Mouse (Mus musculus) embryonic facial prominence, embryonic 12.5 days (tissue): Measurements from ENCODE around the gene Ccr6. TPM values are rescaled to one million over a fixed set of nuclear protein-coding genes. Genes with fewer than 3 reads are reported as not detected.
"Not testable (repeated sequence)": the region's sequence is repeated elsewhere in the genome, so short reads cannot be mapped to it uniquely, and the experiment has no call there.

Experiments
- ATAC-seq: fragments of 200-750 bp; cut with Nextera tagmentation; 2 replicates; pipeline ENCODE4 v1.8.0; 2017; ENCODE audit not compliant: insufficient number of reproducible peaks, insufficient read depth, low FRiP score, low TSS enrichment
- H3K27ac ChIP-seq: fragments of 300-500 bp; sonication (generic); 2 replicates; pipeline ENCODE4 v1.5.1; 2016; ENCODE audit warnings: mild to moderate bottlenecking
- H3K27me3 ChIP-seq: fragments of 300-500 bp; sonication (generic); 2 replicates; pipeline ENCODE4 v1.6.1; 2016; ENCODE audit warnings: mild to moderate bottlenecking, moderate library complexity
- H3K36me3 ChIP-seq: fragments of 300-500 bp; sonication (generic); 2 replicates; pipeline ENCODE4 v1.6.1; 2016; ENCODE audit warnings: mild to moderate bottlenecking
- H3K4me1 ChIP-seq: fragments of 300-500 bp; sonication (generic); 2 replicates; pipeline ENCODE4 v1.6.1; 2016
- H3K4me2 ChIP-seq: fragments of 300-500 bp; sonication (generic); replicated peaks from 2 replicates; pipeline ENCODE4 v1.6.1; 2016; ENCODE audit warnings: mild to moderate bottlenecking, moderate library complexity
- H3K4me3 ChIP-seq: fragments of 300-500 bp; sonication (generic); 2 replicates; pipeline ENCODE4 v1.5.1; 2016; ENCODE audit warnings: mild to moderate bottlenecking
- H3K9ac ChIP-seq: fragments of 300-500 bp; sonication (generic); 2 replicates; pipeline ENCODE4 v1.6.1; 2016; ENCODE audit warnings: mild to moderate bottlenecking, moderate library complexity
- H3K9me3 ChIP-seq: fragments of 300-500 bp; sonication (generic); 2 replicates; pipeline ENCODE4 v1.6.1; 2016; ENCODE audit warnings: mild to moderate bottlenecking, moderate library complexity
- WGBS: fragments of 180-500 bp; shearing (Covaris S2); methylation state at CpG from one replicate; pipeline ENCODE4 v1.1.7; 2016; 5-methylcytosine and 5-hydroxymethylcytosine counted together
- polyA plus RNA-seq: library from polyadenylated mRNA; unstranded; fragments of >200 nt; fragmentation: Nextera tagmentation; extraction: Ambion mirVana; gene quantifications from 2 replicates; pipeline ENCODE4 v1.2.1, GENCODE M21; 2016

Ccr6 gene
- polyA plus RNA-seq: 0.32 TPM in 1 of 2 replicates, not detected in the other

GRCm38 (mm10) chr17:8235743-8236142 is at the start of gene Ccr6:
Gene Ccr6 (plus strand): TSS chr17:8236043.
- 84% methylated on average over 3 of the region's 3 CpGs for WGBS
- ATAC-seq: no peak
- no peak within 1 kb of the TSS for H3K9ac ChIP-seq
- H3K4me3 ChIP-seq: no peak within 1 kb of the TSS
- no peak within 1 kb of the TSS for H3K27ac ChIP-seq
- no peaks in the 10 kb centered on the region for H3K36me3 ChIP-seq
- H3K9me3 ChIP-seq: no peaks in the 10 kb centered on the region
- H3K4me2 ChIP-seq: no peak within 1 kb of the TSS
- H3K27me3 ChIP-seq: no peaks in the 10 kb centered on the region
- H3K4me1 ChIP-seq: no peaks in the 10 kb centered on the region

- Histone ChIP-seq H3K36me3 (peaks cover 50% of the 10 kb centered on the region), H3K27me3 (no peaks in the 10 kb centered on the region), H3K4me3 (no peak overlapping the region), H3K9me3 (no peaks in the 10 kb centered on the region), H3K4me2 (no peak overlapping the region), H3K9ac (no peak overlapping the region), H3K4me1 (no peaks in the 10 kb centered on the region), H3K27ac (no peak overlapping the region)
- 85% methylated on average over 8 of the region's 8 CpGs for whole genome bisulfite sequencing
- ATAC-seq: no peak
Measured at GRCm38 (mm10) chr17:8193678-8194077, 42.2 kb upstream of the Ccr6 start.

- 91% methylated on average over 8 of the region's 8 CpGs for WGBS
- H3K27ac ChIP-seq: no peak overlapping the region
- peaks cover 38% of the 10 kb centered on the region for H3K36me3 ChIP-seq
- H3K4me1 ChIP-seq: no peaks in the 10 kb centered on the region
- no peak overlapping the region for H3K9ac ChIP-seq
- no peaks in the 10 kb centered on the region for H3K9me3 ChIP-seq
- H3K4me2 ChIP-seq: no peak overlapping the region
- no peaks in the 10 kb centered on the region for H3K27me3 ChIP-seq
- no peak overlapping the region for H3K4me3 ChIP-seq
- no peak for ATAC-seq
Measured at GRCm38 (mm10) chr17:8195685-8196376, 40.0 kb upstream of the Ccr6 start.

- Histone ChIP-seq H3K4me3 (no peak overlapping the region), H3K27me3 (no peaks in the 10 kb centered on the region), H3K4me1 (no peaks in the 10 kb centered on the region), H3K4me2 (no peak overlapping the region), H3K27ac (no peak overlapping the region), H3K9ac (no peak overlapping the region), H3K36me3 (peaks cover 29% of the 10 kb centered on the region), H3K9me3 (no peaks in the 10 kb centered on the region)
- ATAC-seq: no peak
- WGBS: 70% methylated on average over 3 of the region's 3 CpGs
Measured at GRCm38 (mm10) chr17:8197652-8198051, 38.2 kb upstream of the Ccr6 start.

GRCm38 (mm10) chr17:8199067-8199935 is 36.5 kb upstream of the Ccr6 start:
- peaks cover 22% of the 10 kb centered on the region for H3K36me3 ChIP-seq
- ATAC-seq: no peak
- H3K9me3 ChIP-seq: no peaks in the 10 kb centered on the region
- H3K27ac ChIP-seq: no peak overlapping the region
- no peaks in the 10 kb centered on the region for H3K27me3 ChIP-seq
- WGBS: 85% methylated on average over 11 of the region's 11 CpGs
- H3K4me1 ChIP-seq: no peaks in the 10 kb centered on the region
- H3K4me3 ChIP-seq: no peak overlapping the region
- no peak overlapping the region for H3K4me2 ChIP-seq
- no peak overlapping the region for H3K9ac ChIP-seq

GRCm38 (mm10) chr17:8199936-8200330 is 35.9 kb upstream of the Ccr6 start:
- WGBS: 82% methylated on average over 1 of the region's 1 CpGs
- H3K9ac ChIP-seq: no peak overlapping the region
- H3K36me3 ChIP-seq: peaks cover 16% of the 10 kb centered on the region
- H3K9me3 ChIP-seq: no peaks in the 10 kb centered on the region
- no peak overlapping the region for H3K4me2 ChIP-seq
- no peak for ATAC-seq
- no peaks in the 10 kb centered on the region for H3K27me3 ChIP-seq
- H3K27ac ChIP-seq: no peak overlapping the region
- H3K4me1 ChIP-seq: no peaks in the 10 kb centered on the region
- H3K4me3 ChIP-seq: no peak overlapping the region

GRCm38 (mm10) chr17:8203487-8203886 is 32.4 kb upstream of the Ccr6 start:
- Histone ChIP-seq H3K4me2 (no peak overlapping the region), H3K9ac (no peak overlapping the region), H3K9me3 (no peaks in the 10 kb centered on the region), H3K27me3 (no peaks in the 10 kb centered on the region), H3K27ac (no peak overlapping the region), H3K4me1 (no peaks in the 10 kb centered on the region), H3K36me3 (no peaks in the 10 kb centered on the region), H3K4me3 (no peak overlapping the region)
- 82% methylated on average over 1 of the region's 1 CpGs for WGBS
- no peak for ATAC-seq

- not testable (repeated sequence) for ATAC-seq, H3K4me1 ChIP-seq, H3K9ac ChIP-seq, H3K4me2 ChIP-seq, H3K4me3 ChIP-seq, H3K27ac ChIP-seq, H3K9me3 ChIP-seq, H3K36me3 ChIP-seq, H3K27me3 ChIP-seq
- WGBS: 82% methylated on average over 1 of the region's 1 CpGs
Measured at GRCm38 (mm10) chr17:8205221-8205631, 30.6 kb upstream of the Ccr6 start.

GRCm38 (mm10) chr17:8206691-8207090 is 29.2 kb upstream of the Ccr6 start:
- 85% methylated on average over 5 of the region's 5 CpGs for WGBS
- ATAC-seq: no peak
- Histone ChIP-seq H3K36me3 (no peaks in the 10 kb centered on the region), H3K27me3 (no peaks in the 10 kb centered on the region), H3K9ac (no peak overlapping the region), H3K4me1 (no peaks in the 10 kb centered on the region), H3K4me3 (no peak overlapping the region), H3K4me2 (no peak overlapping the region), H3K9me3 (no peaks in the 10 kb centered on the region), H3K27ac (no peak overlapping the region)

GRCm38 (mm10) chr17:8209696-8210095 is 26.1 kb upstream of the Ccr6 start:
- Histone ChIP-seq H3K4me1 (no peaks in the 10 kb centered on the region), H3K9ac (no peak overlapping the region), H3K27me3 (no peaks in the 10 kb centered on the region), H3K36me3 (no peaks in the 10 kb centered on the region), H3K27ac (no peak overlapping the region), H3K4me2 (no peak overlapping the region), H3K9me3 (no peaks in the 10 kb centered on the region), H3K4me3 (no peak overlapping the region)
- no peak for ATAC-seq
- WGBS: 86% methylated on average over 2 of the region's 2 CpGs

GRCm38 (mm10) chr17:8210170-8210569 is 25.7 kb upstream of the Ccr6 start:
- Histone ChIP-seq H3K4me3 (no peak overlapping the region), H3K27ac (no peak overlapping the region), H3K36me3 (no peaks in the 10 kb centered on the region), H3K4me2 (no peak overlapping the region), H3K4me1 (no peaks in the 10 kb centered on the region), H3K9me3 (no peaks in the 10 kb centered on the region), H3K9ac (no peak overlapping the region), H3K27me3 (no peaks in the 10 kb centered on the region)
- ATAC-seq: no peak
- 55% methylated on average over 3 of the region's 3 CpGs for WGBS

GRCm38 (mm10) chr17:8210675-8211074 is 25.2 kb upstream of the Ccr6 start:
- no peak for ATAC-seq
- Histone ChIP-seq H3K4me3 (no peak overlapping the region), H3K9me3 (no peaks in the 10 kb centered on the region), H3K4me1 (no peaks in the 10 kb centered on the region), H3K27me3 (no peaks in the 10 kb centered on the region), H3K4me2 (no peak overlapping the region), H3K27ac (no peak overlapping the region), H3K36me3 (no peaks in the 10 kb centered on the region), H3K9ac (no peak overlapping the region)
- WGBS: 76% methylated on average over 10 of the region's 10 CpGs
